Mouse (Mus musculus) E14TG2a.4 (cell line): Measurements from ENCODE around the gene Adk.

Source experiments
- CTCF ChIP-seq: conservative IDR thresholded peaks from 2 replicates; pipeline ENCODE4 v1.5.1; 2014; ENCODE audit warnings: low read length
- POU5F1 ChIP-seq: IDR thresholded peaks from 2 replicates; pipeline ENCODE4 v1.6.1; 2014; ENCODE audit warnings: low read length, borderline replicate concordance

GRCm38 (mm10) chr14:21013800-21014334 lies 38.5 kb upstream of the Adk start:
- no peak for TF ChIP-seq CTCF
- no peak for TF ChIP-seq POU5F1
